Mouse (Mus musculus) gastrocnemius, postnatal 25 days (tissue): Measurements from ENCODE around the gene Ccdc162. TPM values are rescaled to one million over a fixed set of nuclear protein-coding genes. Genes with fewer than 3 reads are reported as not detected.

Experiments
- DNase-seq: peaks from one replicate; pipeline ENCODE4 v3.0.0; 2022
- total RNA-seq, 2 experiments: library from RNA; stranded (reverse); gene quantifications; 1 replicate in 1 of 2; 2 replicates in 1 of 2; pipeline ENCODE4 v1.2.3; 2021

Ccdc162 gene
- total RNA-seq, 2 experiments from 2014 or later, result 0.33 to 0.59 TPM

- DNase-seq, result no peak
These were observed 81.0 kb downstream of the Ccdc162 start for GRCm38 (mm10) chr10:41635276-41636033.

- no peak for DNase-seq
These were observed 82.6 kb downstream of the Ccdc162 start for GRCm38 (mm10) chr10:41633801-41634200.

- no peak for DNase-seq
These were observed 84.4 kb downstream of the Ccdc162 start for GRCm38 (mm10) chr10:41632062-41632461.

- DNase-seq, result no peak
These were observed 89.4 kb downstream of the Ccdc162 start for GRCm38 (mm10) chr10:41626996-41627395.

GRCm38 (mm10) chr10:41619988-41620387, 96.4 kb downstream of the Ccdc162 start:
- DNase-seq, result no peak

GRCm38 (mm10) chr10:41615487-41615886, 100.9 kb downstream of the Ccdc162 start:
- no peak for DNase-seq

GRCm38 (mm10) chr10:41611941-41612340, 104.5 kb downstream of the Ccdc162 start:
- DNase-seq, result no peak

GRCm38 (mm10) chr10:41609475-41609874, 107.0 kb downstream of the Ccdc162 start:
- DNase-seq, result no peak

GRCm38 (mm10) chr10:41608485-41608884, 107.9 kb downstream of the Ccdc162 start:
- no peak for DNase-seq

- no peak for DNase-seq
These were observed 113.8 kb downstream of the Ccdc162 start for GRCm38 (mm10) chr10:41602667-41603066.

- no peak for DNase-seq
These were observed 114.4 kb downstream of the Ccdc162 start for GRCm38 (mm10) chr10:41601898-41602545.

- no peak for DNase-seq
These were observed 115.1 kb downstream of the Ccdc162 start for GRCm38 (mm10) chr10:41601302-41601701.

- DNase-seq, result peak; percentile 46
These were observed 117.4 kb downstream of the Ccdc162 start for GRCm38 (mm10) chr10:41599051-41599450.

GRCm38 (mm10) chr10:41598221-41598620, 118.2 kb downstream of the Ccdc162 start:
- DNase-seq, result peak; percentile 57

- no peak for DNase-seq
These were observed 120.9 kb downstream of the Ccdc162 start for GRCm38 (mm10) chr10:41595550-41595949.

GRCm38 (mm10) chr10:41594957-41595356, 121.5 kb downstream of the Ccdc162 start:
- no peak for DNase-seq

- no peak for DNase-seq
These were observed 122.0 kb downstream of the Ccdc162 start for GRCm38 (mm10) chr10:41594433-41594832.

- DNase-seq, result no peak
These were observed 127.8 kb downstream of the Ccdc162 start for GRCm38 (mm10) chr10:41588616-41589015.

GRCm38 (mm10) chr10:41586947-41587852, 129.2 kb downstream of the Ccdc162 start:
- no peak for DNase-seq

- DNase-seq, result no peak
These were observed 133.1 kb downstream of the Ccdc162 start for GRCm38 (mm10) chr10:41583383-41583782.

GRCm38 (mm10) chr10:41582901-41583361, 133.5 kb downstream of the Ccdc162 start:
- no peak for DNase-seq

- DNase-seq, result no peak
These were observed 136.0 kb downstream of the Ccdc162 start for GRCm38 (mm10) chr10:41580441-41580840.
